ENCODE assay signal across 9 mouse cellular contexts in genomic region chr8:119827721-119828153, GRCm38 (mm10). TPM values are rescaled to one million over a fixed set of nuclear protein-coding genes. Genes with fewer than 3 reads are reported as not detected.
A peak's percentile ranks its signal among the peaks of the same experiment; 100 is the strongest.
DNase-seq lines count a peak whose midpoint lies in the region; ATAC-seq and TF ChIP-seq lines count a peak whose summit lies in the region.
"Had no signal": no experiment of that assay in that cellular context is flagged by ENCODE, and none has a peak within 500 bp of the region (broad histone marks: within the 10 kb centered on the region; RNA-seq: fewer than 3 reads in every experiment).

No protein-coding gene starts in this region.

- intact Hi-C loops in heart, postnatal 14 days (cut with DNase I), result no loop called here

- H3K9ac ChIP-seq in heart, embryonic 13.5 days, result 0 out of 2 replicates have a peak overlapping the region, but pooled peaks have one; percentile 42

- WGBS in heart, embryonic 13.5 days, result 45% methylated on average over 4 of the region's 4 CpGs

- no peaks in the 10 kb centered on the region for H3K27me3 ChIP-seq in heart, embryonic 13.5 days (replicated peaks)
- H3K27me3 ChIP-seq in testis, adult 2 months (ENCODE audit: control insufficient read depth, insufficient read depth, low read length), result no peaks in the 10 kb centered on the region

- no peak overlapping the region for H3K4me2 ChIP-seq in heart, embryonic 13.5 days

- TF ChIP-seq CTCF in testis, adult 2 months (IDR thresholded peaks at IDR 0.05; ENCODE audit: control insufficient read depth, insufficient read depth, insufficient replicate concordance, low read depth, low read length), result no peak

- DNase-seq in heart, postnatal 14 days, result no peak
- DNase-seq in testis, postnatal 10 days (ENCODE audit: low spot score), result no peak
- DNase-seq in lung, postnatal 36 days, result peak; percentile 63
- no peak for DNase-seq in right cerebral cortex, postnatal 14 days
- no peak for DNase-seq in adrenal gland, adult 8-10 months
- no peak for DNase-seq in left cerebral cortex, adult 9 months (ENCODE audit: low spot score in 2 of 2)
- DNase-seq: adrenal gland, postnatal 14 days had no signal

- no peak for TF ChIP-seq POLR2A in testis, adult 2 months (IDR thresholded peaks at IDR 0.05; ENCODE audit: control insufficient read depth, low read depth, low read length)

- no peaks in the 10 kb centered on the region for H3K9me3 ChIP-seq in heart, embryonic 13.5 days

- ATAC-seq in heart, embryonic 13.5 days (ENCODE audit: extremely low read depth, insufficient number of reproducible peaks, low FRiP score, low TSS enrichment), result no peak

- peaks cover 78% of the 10 kb centered on the region for H3K4me1 ChIP-seq in heart, embryonic 13.5 days
- H3K4me1 ChIP-seq in testis, adult 2 months (ENCODE audit: control insufficient read depth, insufficient read depth, low read length), result peaks cover 9% of the 10 kb centered on the region

- no peak overlapping the region for H3K4me3 ChIP-seq in heart, embryonic 13.5 days
- peak overlapping the region; percentile 70 for H3K4me3 ChIP-seq in testis, adult 2 months (ENCODE audit: control insufficient read depth, low read depth, low read length)

- no peaks in the 10 kb centered on the region for H3K36me3 ChIP-seq in heart, embryonic 13.5 days
- no peaks in the 10 kb centered on the region for H3K36me3 ChIP-seq in testis, adult 2 months (ENCODE audit: control insufficient read depth, insufficient read depth, low read length)

- H3K27ac ChIP-seq in heart, embryonic 13.5 days (replicated peaks), result peak overlapping the region; percentile 71
- H3K27ac ChIP-seq in testis, adult 2 months (ENCODE audit: control insufficient read depth, insufficient read depth, low read depth, low read length), result no peak overlapping the region

RNA-seq across cellular contexts. Expression of gene Cotl1, which starts 12.6 kb away (rescaled TPM):
- 40.2 and 51.4 TPM in 2 replicates for polyA plus RNA-seq in heart, embryonic 13.5 days (2015; fragmentation: Nextera tagmentation; extraction: Ambion mirVana)
- 10 to 100 TPM; 26.1 to 29.3 TPM for total RNA-seq in heart, postnatal 14 days (2021)
- 20.0 and 25.4 TPM in 2 replicates for polyA plus RNA-seq in testis, adult 2 months (2012; rRNA removed)
- total RNA-seq in adrenal gland, adult 8-10 months (2022), result 10 to 100 TPM; 38.1 to 64.0 (median 54.4) TPM

RNA-seq across cellular contexts. Expression of gene Klhl36, which starts 34.3 kb away (rescaled TPM):
- polyA plus RNA-seq in heart, embryonic 13.5 days (2015; fragmentation: Nextera tagmentation; extraction: Ambion mirVana), result 10.1 and 10.9 TPM in 2 replicates
- 1 to 10 TPM; 3.7 TPM for total RNA-seq in heart, postnatal 14 days (2021)
- 16.3 and 16.9 TPM in 2 replicates for polyA plus RNA-seq in testis, adult 2 months (2012; rRNA removed)
- total RNA-seq in adrenal gland, adult 8-10 months (2022), result 10 to 100 TPM in 3 of 4 experiments, 1 to 10 TPM in 1; 8.4 to 13.8 (median 11.8) TPM

RNA-seq across cellular contexts. Expression of gene Tldc1, which starts 49.5 kb away (rescaled TPM):
- 14.3 and 14.6 TPM in 2 replicates for polyA plus RNA-seq in heart, embryonic 13.5 days (2015; fragmentation: Nextera tagmentation; extraction: Ambion mirVana)
- total RNA-seq in heart, postnatal 14 days (2021), result 10 to 100 TPM; 11.6 to 14.6 TPM
- 6.4 and 6.8 TPM in 2 replicates for polyA plus RNA-seq in testis, adult 2 months (2012; rRNA removed)
- total RNA-seq in adrenal gland, adult 8-10 months (2022), result 10 to 100 TPM; 16.1 to 18.1 (median 17.1) TPM
